Mouse (Mus musculus): ENCODE data around the gene Gm28635. TPM values are rescaled to one million over a fixed set of nuclear protein-coding genes. Genes with fewer than 3 reads are reported as not detected.
"Not testable (repeated sequence)": the region's sequence is repeated elsewhere in the genome, so short reads cannot be mapped to it uniquely, and the experiment has no call there.

Gene Gm28635
- total RNA-seq, 2 experiments from 2014 or later: not detected

DNA sequence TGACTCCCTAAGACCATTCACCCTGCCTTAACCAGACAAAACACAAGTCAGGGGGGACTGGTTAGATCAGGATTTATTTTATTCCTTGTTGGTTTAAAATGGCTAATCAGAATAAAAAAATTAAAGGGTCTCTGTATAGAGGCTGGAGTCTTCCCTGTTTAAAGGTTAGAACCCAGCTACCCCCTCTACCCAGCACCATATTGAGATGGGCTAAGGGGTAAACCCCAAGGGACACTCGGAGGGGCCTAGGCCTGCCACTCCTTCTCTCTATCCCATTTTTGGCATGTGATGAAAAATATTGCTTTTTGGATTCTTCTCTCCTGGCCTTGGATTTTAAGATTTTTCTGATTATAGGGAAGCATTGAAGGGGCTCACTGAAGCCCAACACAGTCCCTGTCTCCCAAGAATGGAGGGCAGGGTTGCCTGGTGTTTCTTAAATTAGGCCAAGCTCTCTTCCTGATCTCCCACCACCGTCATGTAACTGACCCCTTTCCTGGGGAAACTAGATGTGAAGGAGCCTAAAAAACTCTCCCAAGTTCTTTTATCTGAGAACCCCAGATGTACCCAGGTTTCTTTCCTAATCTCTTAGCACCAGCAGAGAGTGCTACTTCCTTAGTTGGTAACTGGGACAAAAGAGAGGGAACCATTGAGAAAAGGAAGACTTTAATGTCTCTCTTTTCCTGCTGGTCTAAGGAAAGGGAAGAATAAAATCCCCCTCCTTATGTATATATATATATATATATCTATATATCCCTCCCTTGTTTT is 10.4 kb upstream of the Gm28635 start:
- no peak for DNase-seq

DNA sequence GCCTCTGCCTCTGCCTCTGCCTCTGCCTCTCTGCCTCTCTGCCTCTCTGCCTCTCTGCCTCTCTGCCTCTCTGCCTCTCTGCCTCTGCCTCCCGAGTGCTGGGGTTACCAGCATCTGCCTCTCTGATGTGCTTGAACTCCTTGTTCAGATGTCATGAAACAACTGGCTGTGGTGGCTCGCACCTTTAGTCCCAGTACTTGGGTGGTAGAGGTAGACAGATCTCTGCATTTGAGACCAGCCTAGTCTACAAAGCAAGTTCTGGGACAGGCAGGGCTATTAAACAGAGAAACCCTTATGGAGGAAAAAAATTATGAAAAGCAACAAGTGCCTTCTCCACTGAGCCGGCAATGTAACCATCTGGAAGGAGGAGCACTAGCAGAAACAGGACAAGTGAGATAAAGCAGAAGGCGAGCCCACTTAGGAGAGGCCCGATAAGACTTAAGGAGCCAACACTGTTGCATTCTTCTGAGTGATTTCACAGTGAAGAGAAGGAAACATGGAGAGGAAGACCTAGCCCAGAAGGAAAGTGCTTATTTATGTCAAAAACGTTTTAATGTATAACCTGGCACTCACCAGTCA is 4.9 kb upstream of the Gm28635 start:
- DNase-seq: no peak

DNA sequence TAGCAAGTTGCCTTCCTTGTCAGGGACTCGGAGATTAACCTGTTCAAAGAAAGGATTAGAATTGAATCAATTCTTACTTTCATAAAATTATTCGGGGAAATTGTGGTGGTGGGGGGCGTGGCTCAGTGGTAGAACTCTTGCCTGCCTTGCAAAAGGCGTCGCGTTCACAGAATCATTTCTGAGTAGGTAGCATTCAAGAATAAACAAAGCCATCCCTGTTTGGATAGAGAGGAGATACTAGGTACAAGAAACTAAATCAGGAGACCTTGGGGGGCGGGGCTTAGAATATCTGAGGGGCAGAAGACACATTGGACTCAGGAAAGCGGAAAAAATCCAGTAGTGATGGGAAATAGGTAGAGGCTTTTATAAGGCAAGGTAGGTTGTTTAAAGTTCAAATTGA is 1.2 kb upstream of the Gm28635 start, which contains the start of gene Tmx2:
TSS of gene Tmx2 (minus strand) at position 125 of the 400 bp plus-strand sequence.
- DNase-seq: no peak

DNA sequence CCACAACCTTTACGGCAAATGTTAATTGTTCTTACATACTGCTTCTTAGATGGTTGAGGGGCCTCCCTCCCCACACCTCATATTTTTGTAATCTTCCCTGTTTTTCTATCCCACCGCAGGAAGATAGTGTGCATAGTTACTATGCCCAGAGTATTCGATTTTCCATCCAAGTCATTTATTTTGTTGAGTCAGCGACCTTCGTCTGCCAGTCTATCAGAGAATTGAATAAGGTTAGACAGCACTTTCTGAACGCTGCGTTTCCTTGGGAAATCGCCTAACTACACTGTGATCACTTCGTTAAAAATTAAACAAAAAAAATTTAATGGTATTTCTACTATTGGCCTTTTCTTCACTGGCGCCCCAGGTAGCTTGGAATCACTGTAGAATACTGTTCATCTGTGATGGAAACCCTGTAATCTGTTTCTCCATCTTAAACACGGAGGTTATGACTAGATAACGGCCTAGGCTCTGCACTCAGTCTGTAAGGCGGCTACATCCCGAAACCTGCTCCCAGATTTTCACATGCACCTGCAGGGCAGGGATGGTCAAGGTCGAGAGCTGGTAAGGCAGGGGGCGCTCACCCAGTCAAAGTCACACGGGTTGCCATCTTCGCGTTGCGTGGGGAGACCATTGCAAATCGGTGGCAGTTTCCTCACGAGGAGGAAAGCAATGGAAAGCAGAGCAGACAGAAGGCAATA is 422 bp downstream of the Gm28635 start:
- DNase-seq: no peak

DNA sequence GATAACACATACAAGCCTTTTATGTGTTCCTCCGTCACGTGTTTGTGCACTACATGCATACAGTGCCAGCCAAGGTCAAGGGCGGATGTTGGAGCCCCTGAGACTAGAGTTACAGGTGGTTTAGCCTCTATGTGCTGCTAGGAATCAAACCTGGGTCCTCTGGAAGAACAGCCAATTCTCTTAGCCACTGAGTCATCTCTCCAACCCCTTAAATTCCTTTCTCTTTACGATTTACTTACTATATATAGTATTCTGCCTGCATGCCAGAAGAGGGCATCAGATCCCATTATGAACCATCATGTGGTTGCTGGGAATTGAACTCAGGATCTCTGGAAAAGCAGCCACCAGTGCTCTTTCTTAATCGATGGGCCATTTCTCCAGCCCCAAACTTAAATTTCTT is 6.3 kb downstream of the Gm28635 start:
- DNase-seq: not testable (repeated sequence)

DNA sequence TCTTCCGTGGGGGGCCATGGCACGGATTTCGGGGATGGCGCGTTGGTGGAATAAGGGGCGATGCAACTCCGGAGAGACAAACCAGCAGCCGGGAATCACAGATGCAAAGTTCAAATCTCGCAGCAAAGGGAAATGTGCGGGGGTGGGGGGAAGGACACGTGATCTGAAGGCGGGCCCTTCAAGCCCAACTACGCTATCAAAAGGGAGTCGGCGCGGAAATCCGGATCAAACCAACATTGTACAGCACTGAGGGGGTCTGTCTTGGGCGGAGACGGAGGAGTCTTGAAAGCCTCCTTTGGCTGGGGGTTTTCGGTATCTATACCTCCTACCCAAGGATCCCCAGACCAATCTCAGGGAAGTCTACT is 7.3 kb downstream of the Gm28635 start, which contains the start of gene Selenoh:
TSS of gene Selenoh (minus strand) at position 202 of the 365 bp plus-strand sequence.
- peak; percentile 90 for DNase-seq

DNA sequence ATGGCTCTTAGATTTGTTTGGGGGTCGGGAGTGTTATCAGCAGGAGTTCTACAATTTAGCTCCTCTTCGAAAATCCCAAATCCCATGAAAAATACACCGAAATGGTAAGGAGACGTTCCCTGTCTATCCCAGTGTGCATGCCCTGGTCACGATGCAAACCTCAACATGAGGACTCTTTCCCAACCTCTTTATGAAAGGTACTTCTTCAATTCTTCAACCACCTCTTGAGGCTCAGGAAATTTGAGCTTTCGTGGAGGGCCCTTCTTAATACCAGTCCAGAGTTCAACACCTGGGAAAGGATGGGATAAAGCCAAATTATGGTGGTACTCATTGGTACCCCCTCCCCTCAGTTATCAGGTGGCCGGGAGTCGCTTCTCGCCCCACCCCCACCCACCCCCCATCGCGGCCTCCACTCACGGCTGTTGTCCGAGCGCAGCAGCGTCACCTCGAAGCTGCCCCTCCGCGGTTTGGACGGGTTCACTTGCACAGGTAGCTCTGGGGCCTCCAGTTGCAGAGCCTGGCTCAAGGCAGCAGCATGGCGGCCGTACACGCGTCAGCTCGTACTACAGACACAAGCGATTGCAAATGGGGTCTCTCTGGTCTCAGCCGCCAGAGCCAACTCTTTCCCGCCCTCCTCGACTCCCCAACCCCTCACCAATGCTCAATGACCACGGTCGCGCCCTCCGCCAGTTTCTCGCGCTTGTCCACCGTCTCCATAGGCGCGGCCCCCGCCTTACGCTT is 7.8 kb downstream of the Gm28635 start:
- peak; percentile 55 for DNase-seq

DNA sequence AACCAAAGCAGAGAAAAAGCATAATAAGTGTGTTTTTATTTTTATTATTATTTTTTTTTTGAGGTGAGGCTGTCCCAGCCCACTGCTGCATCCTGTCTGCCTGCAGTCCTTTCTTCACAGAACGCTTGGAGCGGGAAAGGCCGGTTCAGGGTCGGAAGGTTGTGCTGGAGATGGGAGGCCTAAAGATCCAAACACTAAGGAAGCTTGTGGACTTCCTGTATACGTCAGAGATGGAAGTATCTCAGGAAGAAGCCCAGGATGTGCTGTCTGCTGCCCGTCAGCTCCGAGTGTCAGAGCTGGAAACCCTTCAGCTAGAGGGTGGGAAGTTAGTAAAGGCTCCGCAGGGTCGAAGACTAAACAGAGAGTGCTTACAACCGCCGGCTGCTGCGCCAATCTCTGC is 11.8 kb downstream of the Gm28635 start:
- DNase-seq: no peak

DNA sequence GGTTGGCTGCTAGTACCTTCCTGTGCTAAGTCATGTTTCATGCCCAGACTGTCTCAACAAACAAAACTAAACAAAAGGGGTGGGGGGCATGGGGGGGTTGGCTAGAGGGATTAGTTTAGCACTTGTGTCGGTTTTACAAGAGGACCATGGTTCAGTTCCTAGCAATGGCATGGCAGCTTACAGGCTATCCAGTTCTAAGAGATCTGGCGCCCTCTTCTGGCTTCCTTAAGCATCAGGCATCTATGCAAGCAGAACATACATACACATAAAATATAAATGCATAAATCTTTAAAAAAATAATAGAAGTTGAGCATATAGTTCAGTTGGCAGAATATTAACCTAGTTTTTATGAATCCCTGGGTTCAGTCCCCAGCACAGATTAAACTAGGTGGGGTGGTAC is 15.0 kb downstream of the Gm28635 start:
- DNase-seq: peak; percentile 58

DNA sequence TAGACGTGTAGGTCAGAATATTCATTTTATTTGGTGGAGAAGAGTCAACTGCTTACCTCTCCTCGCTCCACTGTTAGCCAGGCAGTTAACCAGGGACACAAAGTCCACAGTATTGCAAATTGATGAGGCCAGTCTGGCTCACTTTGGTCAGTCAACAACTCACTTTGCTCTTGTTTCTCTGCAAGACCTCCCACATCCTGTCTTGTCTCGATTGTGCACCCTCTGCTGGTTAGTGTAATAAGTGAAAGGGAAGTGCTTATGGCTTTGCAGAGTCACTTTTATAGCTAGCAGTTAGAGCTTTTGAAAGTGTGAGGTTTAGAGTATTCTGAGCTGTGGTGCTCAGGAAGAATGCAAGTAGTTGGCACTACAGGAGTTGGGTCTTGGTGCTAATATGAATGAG is 17.6 kb downstream of the Gm28635 start:
- peak; percentile 63 for DNase-seq

DNA sequence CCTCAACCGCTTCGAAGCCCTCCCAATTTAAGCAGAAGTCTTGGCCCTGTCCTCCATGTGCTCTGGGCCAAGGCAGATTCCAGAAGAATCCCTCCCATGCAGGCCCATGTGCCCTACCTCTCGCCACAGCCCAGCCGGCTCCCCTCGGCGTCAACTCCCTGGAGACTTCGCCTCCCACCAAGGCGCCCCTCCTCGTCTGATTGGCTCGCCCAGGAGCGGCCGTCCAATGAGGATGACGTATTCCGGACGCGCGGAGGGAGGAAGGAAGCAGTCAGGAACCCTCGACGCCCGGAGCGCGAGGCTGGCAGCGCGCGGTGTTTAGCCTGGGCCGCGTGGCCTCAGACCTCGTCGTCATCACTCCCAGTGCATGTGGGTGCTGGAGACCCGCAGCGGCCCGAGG is 19.0 kb downstream of the Gm28635 start, which contains the start of gene Btbd18:
TSS of gene Btbd18 (plus strand) at position 274 of the 400 bp plus-strand sequence.
- DNase-seq: no peak

DNA sequence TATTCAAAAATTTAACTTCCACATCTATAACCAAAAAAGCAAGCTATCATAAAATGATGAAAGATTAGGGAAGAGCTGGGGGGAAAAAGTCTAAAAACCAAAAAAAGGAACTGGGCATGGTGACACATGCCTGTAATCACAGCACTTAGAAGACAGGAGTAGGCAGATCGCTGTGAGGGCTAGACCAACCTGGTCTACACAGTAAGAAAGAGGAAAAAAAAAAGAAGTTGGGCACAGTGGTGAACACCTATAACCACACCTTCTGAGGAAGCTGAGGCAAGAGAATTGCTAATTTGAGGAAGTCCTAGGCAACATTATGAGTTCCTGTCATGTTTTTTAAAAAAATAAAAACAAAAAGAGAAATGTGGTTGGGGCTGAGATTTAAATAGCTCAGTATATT is 22.0 kb downstream of the Gm28635 start:
- no peak for DNase-seq

DNA sequence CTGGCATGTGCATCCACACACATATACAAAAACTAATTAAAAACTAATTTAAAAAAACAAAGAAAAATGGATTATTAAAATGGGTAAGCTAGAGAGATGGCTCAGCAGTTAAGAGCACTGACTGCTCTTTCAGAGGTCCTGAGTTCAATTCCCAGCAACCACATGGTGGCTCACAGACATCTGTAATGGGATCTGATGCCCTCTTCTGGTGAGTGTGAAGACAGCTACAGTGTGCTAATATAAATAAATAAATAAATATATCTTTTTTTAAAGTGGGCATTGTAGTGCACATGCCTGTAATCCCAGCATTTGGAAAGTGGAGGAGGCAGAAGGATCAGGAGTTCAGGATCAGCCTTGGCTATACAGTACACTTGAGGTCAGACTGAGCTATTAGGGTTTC is 24.5 kb downstream of the Gm28635 start:
- no peak for DNase-seq

DNA sequence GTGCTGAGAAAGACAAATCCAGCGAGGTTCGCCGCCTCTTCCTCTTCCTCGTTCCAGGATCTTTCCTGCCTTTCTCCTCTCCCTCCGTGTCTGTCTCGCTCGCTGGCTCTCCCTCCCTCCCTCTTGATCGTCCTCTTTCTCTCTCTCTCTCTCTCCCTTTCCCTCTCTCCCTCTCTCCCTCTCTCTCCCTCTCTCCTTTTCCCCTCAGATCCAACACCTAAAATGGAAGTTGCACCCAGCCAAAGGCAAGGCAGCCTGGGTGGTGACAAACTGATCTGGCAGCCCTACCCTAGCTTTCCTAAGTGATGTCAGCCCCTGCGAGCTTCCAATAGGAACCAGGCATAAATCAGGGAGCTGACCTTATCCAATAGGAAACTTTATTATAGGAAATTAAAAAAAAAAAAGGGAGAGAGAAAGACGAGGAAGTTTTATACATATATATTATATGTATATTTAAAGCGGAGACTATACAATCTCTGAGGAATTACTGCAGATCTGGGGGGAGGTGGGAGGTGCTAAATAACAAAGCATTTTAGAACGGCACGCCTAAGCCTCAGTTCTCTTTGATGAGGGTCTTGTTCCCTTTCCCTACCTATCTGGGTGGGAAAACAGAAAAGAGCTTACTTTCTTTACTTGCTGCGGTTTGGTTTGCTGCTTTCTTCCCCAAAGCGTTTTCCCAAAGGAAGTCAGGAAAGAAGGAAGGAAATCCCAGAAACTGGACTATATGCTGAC is 27.2 kb downstream of the Gm28635 start, which contains the start of gene Ctnnd1:
TSS of gene Ctnnd1 (minus strand) at position 302 of the 732 bp plus-strand sequence.
- peak; percentile 90 for DNase-seq

DNA sequence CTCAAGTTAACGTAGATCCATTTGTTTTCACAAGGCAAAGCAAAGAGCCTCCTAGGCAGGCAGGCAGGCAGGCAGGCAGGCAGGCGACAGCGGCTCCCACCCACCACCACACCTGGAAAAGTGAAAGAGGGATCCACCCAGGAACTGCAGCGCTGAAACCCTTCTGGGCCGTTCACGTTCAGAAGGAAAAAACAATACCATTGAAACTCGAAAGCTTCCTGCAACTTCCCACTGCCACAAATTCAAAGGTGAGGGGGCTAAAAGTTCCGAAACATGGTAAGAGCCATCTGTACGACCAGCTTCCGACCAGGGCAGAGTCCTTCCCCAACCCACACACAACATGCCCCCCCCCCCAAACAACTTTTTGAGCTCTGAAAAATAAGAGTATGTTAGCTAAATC is 28.2 kb downstream of the Gm28635 start:
- DNase-seq: peak; percentile 34

DNA sequence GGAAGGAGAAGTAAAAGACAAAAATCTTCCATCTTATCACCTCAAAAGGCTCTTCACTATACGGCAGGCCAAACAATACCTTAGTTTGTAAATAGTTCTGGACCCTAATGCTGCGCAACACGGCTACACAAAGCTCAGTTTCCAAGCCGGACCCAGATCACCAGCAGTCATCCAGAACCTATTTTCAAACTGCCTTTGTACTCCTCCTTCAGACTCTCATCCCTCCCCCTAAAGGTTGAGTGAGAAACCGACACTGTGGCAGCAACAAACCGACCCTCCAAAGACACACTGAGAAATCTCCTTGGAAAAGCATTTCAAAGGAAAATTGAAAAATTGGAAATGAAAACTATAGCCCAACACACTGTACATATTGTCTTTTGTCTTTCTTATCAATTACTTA is 29.5 kb downstream of the Gm28635 start:
- no peak for DNase-seq

DNA sequence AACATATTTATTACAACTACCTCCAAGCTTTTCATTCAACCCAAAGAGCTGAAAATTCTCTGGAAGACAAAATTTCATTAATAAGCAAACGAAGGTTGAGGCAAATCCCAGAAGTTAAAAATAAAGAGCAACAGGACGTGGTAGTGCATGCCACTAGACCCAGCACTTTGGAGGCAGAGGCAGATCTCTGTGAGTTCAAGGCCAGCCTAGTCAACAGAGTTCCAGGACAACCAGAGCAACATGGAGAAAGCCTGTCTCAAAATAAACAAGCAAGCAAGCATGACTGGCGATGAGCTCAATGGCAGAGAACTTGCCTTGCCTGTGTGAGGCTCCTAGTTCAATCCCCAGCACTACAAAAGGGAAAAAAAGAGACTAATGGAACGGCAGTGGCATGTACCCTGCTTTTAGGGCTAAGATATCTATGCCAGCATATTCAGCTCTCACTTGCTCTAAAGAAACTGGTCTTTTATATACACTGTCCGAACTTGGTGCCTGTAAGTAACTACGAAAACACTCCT is 30.7 kb downstream of the Gm28635 start:
- DNase-seq: no peak

DNA sequence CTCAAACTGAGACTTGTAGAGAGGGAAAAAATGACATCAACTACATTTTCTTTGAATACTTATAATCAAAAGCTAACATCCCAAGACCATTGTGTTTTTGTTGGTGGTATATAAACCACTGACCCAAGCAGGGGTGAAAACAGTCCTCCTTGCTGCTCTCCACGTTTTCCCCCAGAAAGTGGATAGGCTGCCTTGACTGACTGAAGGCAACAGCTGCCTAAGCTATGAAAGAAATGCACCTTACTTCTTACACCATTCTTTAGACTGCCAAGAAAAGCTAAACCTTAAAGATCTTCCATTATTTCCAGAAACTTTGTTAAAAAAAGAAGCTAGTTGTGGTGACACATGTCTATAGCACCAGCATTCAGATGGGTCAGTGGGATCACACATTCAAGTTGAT is 31.7 kb downstream of the Gm28635 start:
- no peak for DNase-seq

DNA sequence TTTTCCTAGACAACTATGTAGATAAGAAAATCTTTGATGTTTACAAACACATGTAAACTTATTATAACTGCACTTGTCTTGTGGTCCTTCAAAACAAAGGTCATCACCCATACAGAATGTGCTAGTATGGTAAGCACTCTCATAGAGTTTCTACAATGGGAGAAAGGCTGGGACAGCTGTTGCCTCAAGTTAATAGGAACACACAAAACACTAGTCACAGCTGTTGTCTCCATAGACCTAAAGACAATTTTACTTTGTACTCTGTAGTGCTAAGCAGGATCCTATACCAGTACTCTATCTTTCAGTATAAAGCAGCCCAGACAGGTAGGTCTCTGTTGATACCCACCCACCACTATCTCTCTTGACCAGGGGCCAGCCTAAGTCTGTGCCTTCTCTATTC is 37.0 kb downstream of the Gm28635 start:
- no peak for DNase-seq

DNA sequence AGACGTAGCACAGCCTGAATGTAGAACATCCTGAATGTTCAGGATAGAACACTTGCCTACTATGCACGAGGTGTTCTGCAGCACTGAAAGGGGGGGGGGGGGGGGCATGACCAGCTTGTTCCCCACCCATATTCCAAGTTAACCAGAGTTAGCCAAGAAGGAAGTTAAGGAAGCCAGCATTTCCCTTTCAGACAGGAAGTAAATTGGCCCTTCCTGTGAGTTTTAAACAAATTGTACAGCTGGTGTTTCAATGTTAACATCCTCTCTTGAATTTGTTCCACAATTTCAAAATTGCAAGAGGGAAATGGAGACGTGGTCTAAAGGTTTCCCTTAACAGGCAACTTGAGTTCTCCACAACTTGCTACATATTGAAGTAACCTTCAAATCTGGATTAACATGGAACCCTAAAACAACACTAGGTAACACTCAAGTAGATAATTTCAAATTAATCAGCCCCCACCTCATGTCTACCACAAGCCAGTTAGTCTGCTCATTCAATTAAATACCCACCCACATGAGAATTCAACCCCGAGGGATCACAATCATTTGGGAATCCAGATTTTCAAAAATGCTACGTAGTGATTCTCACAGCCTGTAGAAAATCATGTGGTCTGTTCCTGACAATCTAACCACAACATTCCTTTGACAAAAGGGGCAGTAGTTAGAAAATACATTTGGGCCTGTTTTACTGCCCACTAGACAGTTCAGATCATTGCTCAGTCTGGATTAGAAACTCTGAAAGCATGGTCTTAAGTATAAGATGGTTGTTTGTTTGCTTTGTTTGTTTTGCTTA is 39.2 kb downstream of the Gm28635 start:
- no peak for DNase-seq
